Mouse (Mus musculus): ENCODE results near the gene Rfx4. TPM values are rescaled to one million over a fixed set of nuclear protein-coding genes. Genes with fewer than 3 reads are reported as not detected.

The Rfx4 gene
- polyA plus RNA-seq, 1 experiment from 2014 or later = not detected

DNA sequence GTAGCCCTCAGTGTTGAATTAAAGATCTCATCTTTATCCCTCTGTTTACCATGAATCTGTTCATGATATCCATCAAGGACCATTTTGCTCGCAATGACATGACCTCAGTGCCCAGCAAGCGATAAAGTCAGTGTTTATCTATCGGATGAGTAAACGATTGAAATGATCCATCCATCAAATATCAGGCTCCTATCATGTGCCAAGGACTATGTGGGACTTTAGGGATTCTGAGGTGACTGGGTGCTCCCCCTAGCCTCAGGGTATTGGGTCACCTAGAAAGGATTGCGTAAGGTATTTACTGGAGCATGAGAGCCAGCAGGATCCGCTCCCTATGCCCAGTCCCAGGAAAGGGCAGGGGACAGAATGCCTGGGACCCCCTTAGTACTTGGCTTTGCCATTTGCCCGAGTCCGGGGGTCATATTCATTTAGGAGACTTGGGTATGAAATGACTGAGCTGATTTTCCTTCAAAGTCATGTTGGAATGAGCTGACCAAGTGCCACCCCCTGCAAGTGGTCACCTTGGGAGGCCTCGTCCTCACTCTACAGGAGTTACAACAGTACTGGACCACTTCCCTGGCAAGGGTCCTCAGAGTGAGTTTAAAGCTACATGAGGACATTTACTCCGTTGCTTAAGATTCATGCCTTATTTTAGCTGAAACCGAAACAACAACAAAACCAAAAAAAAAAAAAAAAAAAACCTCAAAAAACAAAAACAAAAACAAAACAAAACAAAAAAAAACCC, 55.5 kb downstream of the Rfx4 start:
- no peak for ATAC-seq (ENCODE audit: low FRiP score, low TSS enrichment)
- H3K9me3 ChIP-seq (ENCODE audit: control insufficient read depth, low read length) = no peaks in the 10 kb centered on the region
- H3K4me2 ChIP-seq (replicated peaks; ENCODE audit: low read depth) = no peak overlapping the region
- TF ChIP-seq CTCF (IDR thresholded peaks at IDR 0.05; ENCODE audit: low read depth) = no peak
- no peak for TF ChIP-seq EP300 (optimal IDR thresholded peaks at IDR 0.05)
- no peak overlapping the region for H3K4me3 ChIP-seq (ENCODE audit: low read depth, low read length)
- 75% methylated on average over 11 of the region's 11 CpGs for WGBS
- no peak for DNase-seq (ENCODE audit: low spot score)
- H3K27ac ChIP-seq (replicated peaks) = no peak overlapping the region
- no peaks in the 10 kb centered on the region for H3K4me1 ChIP-seq (replicated peaks; ENCODE audit: control insufficient read depth, insufficient read depth)
- H3K36me3 ChIP-seq (ENCODE audit: control insufficient read depth, insufficient read depth, low read length) = no peaks in the 10 kb centered on the region
- no peak overlapping the region for H3K9ac ChIP-seq (ENCODE audit: low read length)
- no peaks in the 10 kb centered on the region for H3K27me3 ChIP-seq (ENCODE audit: control insufficient read depth, insufficient read depth, low read length)

DNA sequence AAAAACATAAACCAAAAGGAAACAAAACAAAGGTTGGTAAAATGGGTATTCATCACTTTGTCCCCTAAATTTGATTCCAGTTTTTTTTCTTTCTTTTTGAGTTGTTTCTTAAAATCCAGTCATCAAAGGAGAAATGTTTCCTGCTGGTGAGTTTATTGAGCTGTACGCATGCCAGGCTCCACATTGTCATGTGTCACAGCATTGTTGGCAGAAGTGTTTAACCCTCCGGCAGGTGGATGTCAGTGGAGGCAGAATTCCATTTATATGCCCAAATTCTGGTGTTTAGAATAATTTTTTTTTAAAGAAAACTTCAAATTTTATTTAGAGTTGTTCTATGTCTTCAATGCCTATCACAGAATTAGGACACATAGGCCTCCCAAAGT, 56.0 kb downstream of the Rfx4 start:
- 78% methylated on average over 2 of the region's 2 CpGs for WGBS
- Histone ChIP-seq H3K27me3 (ENCODE audit: control insufficient read depth, insufficient read depth, low read length) (no peaks in the 10 kb centered on the region), H3K4me2 (replicated peaks; ENCODE audit: low read depth) (no peak overlapping the region), H3K36me3 (ENCODE audit: control insufficient read depth, insufficient read depth, low read length) (no peaks in the 10 kb centered on the region), H3K9me3 (ENCODE audit: control insufficient read depth, low read length) (no peaks in the 10 kb centered on the region), H3K4me1 (replicated peaks; ENCODE audit: control insufficient read depth, insufficient read depth) (no peaks in the 10 kb centered on the region), H3K27ac (replicated peaks) (no peak overlapping the region), H3K9ac (ENCODE audit: low read length) (no peak overlapping the region), H3K4me3 (ENCODE audit: low read depth, low read length) (no peak overlapping the region)
- ATAC-seq (ENCODE audit: low FRiP score, low TSS enrichment) (no peak), DNase-seq (ENCODE audit: low spot score) (no peak)
- no peak for TF ChIP-seq EP300 (optimal IDR thresholded peaks at IDR 0.05)
- TF ChIP-seq CTCF (IDR thresholded peaks at IDR 0.05; ENCODE audit: low read depth) = no peak

DNA sequence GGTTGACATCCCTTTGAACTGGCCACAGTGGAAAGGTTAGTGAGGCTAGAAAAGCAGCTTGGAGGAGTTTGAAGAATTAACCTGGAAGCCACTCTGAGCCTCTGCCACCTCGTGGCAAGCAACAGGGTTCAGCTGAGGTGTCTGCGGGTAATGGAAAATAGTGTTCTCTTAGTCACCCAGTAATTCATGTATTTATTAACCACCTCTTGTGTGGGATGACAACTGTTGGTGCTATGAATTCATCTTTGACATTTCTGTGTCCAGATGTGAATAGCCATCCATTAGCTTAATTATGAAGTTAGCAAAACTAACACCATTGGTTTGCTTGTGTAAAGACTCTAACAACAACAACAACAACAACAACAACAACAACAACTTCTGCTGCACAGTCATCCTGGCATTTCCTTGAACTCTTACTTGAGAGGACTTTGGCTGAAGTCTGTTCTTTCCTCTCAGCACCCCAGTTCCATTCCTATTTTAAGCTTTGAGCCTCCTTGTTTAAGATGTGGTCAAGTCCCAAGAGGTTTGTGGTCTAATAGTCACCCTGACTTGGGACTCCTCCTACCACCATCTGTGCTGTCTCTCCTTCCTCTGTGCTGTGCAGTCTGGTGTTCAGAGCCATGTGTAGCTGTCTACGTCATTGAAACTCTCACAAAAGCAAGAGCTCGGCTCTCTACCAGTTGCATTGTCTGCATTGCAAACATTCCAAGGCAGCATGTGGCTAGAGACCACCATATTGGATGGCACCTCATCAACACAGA, 60.0 kb downstream of the Rfx4 start:
- 66% methylated on average over 4 of the region's 4 CpGs for WGBS
- H3K27me3 ChIP-seq (ENCODE audit: control insufficient read depth, insufficient read depth, low read length) = no peaks in the 10 kb centered on the region
- no peak overlapping the region for H3K27ac ChIP-seq (replicated peaks)
- DNase-seq (ENCODE audit: low spot score) = no peak
- H3K36me3 ChIP-seq (ENCODE audit: control insufficient read depth, insufficient read depth, low read length) = no peaks in the 10 kb centered on the region
- H3K4me1 ChIP-seq (replicated peaks; ENCODE audit: control insufficient read depth, insufficient read depth) = no peaks in the 10 kb centered on the region
- H3K4me3 ChIP-seq (ENCODE audit: low read depth, low read length) = no peak overlapping the region
- H3K9ac ChIP-seq (ENCODE audit: low read length) = no peak overlapping the region
- no peaks in the 10 kb centered on the region for H3K9me3 ChIP-seq (ENCODE audit: control insufficient read depth, low read length)
- ATAC-seq (ENCODE audit: low FRiP score, low TSS enrichment) = no peak
- TF ChIP-seq CTCF (IDR thresholded peaks at IDR 0.05; ENCODE audit: low read depth) (no peak), EP300 (optimal IDR thresholded peaks at IDR 0.05) (no peak)
- no peak overlapping the region for H3K4me2 ChIP-seq (replicated peaks; ENCODE audit: low read depth)

DNA sequence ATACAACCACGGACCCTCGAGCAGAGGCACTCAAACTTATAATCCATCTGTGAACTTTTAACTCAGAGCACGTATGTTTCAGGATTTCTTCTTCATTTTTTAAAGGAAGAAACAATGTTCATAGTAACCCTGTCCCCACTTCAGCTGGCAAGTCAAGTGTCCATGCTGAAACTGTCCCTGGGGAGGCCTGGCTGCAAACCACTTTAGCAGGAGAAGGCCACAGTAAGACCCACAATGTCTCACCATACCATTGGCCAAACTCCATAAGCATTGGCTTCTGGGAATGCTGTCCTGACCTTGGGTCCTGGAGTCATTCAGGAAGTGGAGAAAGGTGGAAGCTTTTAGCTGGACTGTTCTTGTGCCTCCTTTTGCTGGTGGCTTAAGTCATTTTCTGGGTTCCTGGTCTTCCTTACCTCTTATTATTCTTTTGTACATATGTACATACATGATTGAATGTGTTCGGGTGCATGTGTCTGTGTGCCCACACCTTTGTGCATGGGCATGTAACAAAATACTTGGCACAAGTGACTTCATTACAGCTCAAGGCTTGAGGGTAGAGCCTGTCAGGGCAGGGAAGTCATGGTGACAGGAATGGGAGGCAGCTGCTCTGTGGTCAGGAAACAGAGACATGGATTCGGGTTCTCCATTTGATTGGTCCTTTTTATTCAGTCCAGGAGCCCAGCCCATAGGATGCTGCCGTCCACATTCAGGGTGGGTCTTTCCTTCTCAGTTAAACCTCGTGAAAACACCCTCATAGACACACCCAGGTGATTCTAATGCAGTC, 61.4 kb downstream of the Rfx4 start:
- 77% methylated on average over 7 of the region's 7 CpGs for WGBS
- H3K9me3 ChIP-seq (ENCODE audit: control insufficient read depth, low read length) = no peaks in the 10 kb centered on the region
- H3K27ac ChIP-seq (replicated peaks) = no peak overlapping the region
- no peaks in the 10 kb centered on the region for H3K36me3 ChIP-seq (ENCODE audit: control insufficient read depth, insufficient read depth, low read length)
- TF ChIP-seq EP300 (optimal IDR thresholded peaks at IDR 0.05) (no peak), CTCF (IDR thresholded peaks at IDR 0.05; ENCODE audit: low read depth) (no peak)
- no peaks in the 10 kb centered on the region for H3K27me3 ChIP-seq (ENCODE audit: control insufficient read depth, insufficient read depth, low read length)
- no peak overlapping the region for H3K9ac ChIP-seq (ENCODE audit: low read length)
- H3K4me2 ChIP-seq (replicated peaks; ENCODE audit: low read depth) = no peak overlapping the region
- no peaks in the 10 kb centered on the region for H3K4me1 ChIP-seq (replicated peaks; ENCODE audit: control insufficient read depth, insufficient read depth)
- ATAC-seq (ENCODE audit: low FRiP score, low TSS enrichment) (no peak), DNase-seq (ENCODE audit: low spot score) (no peak)
- H3K4me3 ChIP-seq (ENCODE audit: low read depth, low read length) = no peak overlapping the region

DNA sequence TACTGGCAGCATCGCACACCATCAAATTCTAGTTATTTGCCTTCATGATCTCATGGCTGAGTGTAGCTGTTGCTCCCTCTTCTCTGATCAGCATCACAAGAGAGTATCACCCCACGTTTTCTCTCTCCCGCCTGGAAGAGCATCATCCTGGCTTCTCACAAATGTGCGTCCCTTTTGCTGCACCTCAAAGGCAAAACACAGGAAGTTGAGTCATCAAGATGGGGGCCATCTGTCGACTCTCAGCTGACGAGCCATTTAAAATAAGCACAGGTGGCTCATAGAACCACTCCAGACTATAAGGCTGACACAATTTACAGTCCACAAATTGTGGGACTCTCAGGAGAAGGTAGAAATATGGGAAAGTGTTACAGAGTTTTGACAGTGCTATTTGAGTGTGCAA, 63.8 kb downstream of the Rfx4 start:
- ATAC-seq (ENCODE audit: low FRiP score, low TSS enrichment) (no peak), DNase-seq (ENCODE audit: low spot score) (no peak)
- Histone ChIP-seq H3K36me3 (ENCODE audit: control insufficient read depth, insufficient read depth, low read length) (no peaks in the 10 kb centered on the region), H3K4me2 (replicated peaks; ENCODE audit: low read depth) (no peak overlapping the region), H3K4me3 (ENCODE audit: low read depth, low read length) (no peak overlapping the region), H3K4me1 (replicated peaks; ENCODE audit: control insufficient read depth, insufficient read depth) (no peaks in the 10 kb centered on the region), H3K9me3 (ENCODE audit: control insufficient read depth, low read length) (no peaks in the 10 kb centered on the region), H3K27ac (replicated peaks) (no peak overlapping the region), H3K9ac (ENCODE audit: low read length) (no peak overlapping the region), H3K27me3 (ENCODE audit: control insufficient read depth, insufficient read depth, low read length) (no peaks in the 10 kb centered on the region)
- 51% methylated on average over 6 of the region's 6 CpGs for WGBS
- TF ChIP-seq CTCF (IDR thresholded peaks at IDR 0.05; ENCODE audit: low read depth) (no peak), EP300 (optimal IDR thresholded peaks at IDR 0.05) (no peak)
